Mouse (Mus musculus) heart, adult 2 months (tissue): ENCODE results near the gene Pacrg.

Experiments
- CTCF ChIP-seq: fragments of 200-600 bp; IDR thresholded peaks from 2 replicates; pipeline ENCODE4 v1.8.1; 2022; ENCODE audit warnings: antibody characterized with exemption, mild to moderate bottlenecking, moderate library complexity
- EP300 ChIP-seq: fragments of 200-500 bp; IDR thresholded peaks from 2 replicates; pipeline ENCODE4 v1.6.1; 2011; ENCODE audit warnings: low read depth, low read length, control low read depth; ENCODE audit not compliant: insufficient read depth

- no peak for TF ChIP-seq CTCF
- TF ChIP-seq EP300: no peak
These were observed 281.4 kb downstream of the Pacrg start for GRCm38 (mm10) chr17:10558671-10559070.
